Mouse (Mus musculus) embryonic facial prominence, embryonic 15.5 days (tissue): ENCODE results near the gene Flt3. TPM values are rescaled to one million over a fixed set of nuclear protein-coding genes. Genes with fewer than 3 reads are reported as not detected.

ENCODE experiments used
- ATAC-seq: fragments of 200-750 bp; cut with Nextera tagmentation; 2 replicates; pipeline ENCODE4 v1.8.0; 2017; ENCODE audit warnings: low read depth, moderate TSS enrichment; ENCODE audit not compliant: insufficient number of reproducible peaks, low FRiP score, low TSS enrichment
- H3K27ac ChIP-seq: fragments of 300-500 bp; sonication (generic); replicated peaks from 2 replicates; pipeline ENCODE4 v1.5.1; 2015; ENCODE audit warnings: mild to moderate bottlenecking, inconsistent platforms
- H3K27me3 ChIP-seq: fragments of 300-500 bp; sonication (generic); 2 replicates; pipeline ENCODE4 v1.6.1; 2015; ENCODE audit warnings: inconsistent platforms
- H3K36me3 ChIP-seq: fragments of 300-500 bp; sonication (generic); 2 replicates; pipeline ENCODE4 v1.6.1; 2015; ENCODE audit warnings: mild to moderate bottlenecking, inconsistent platforms
- H3K4me1 ChIP-seq: fragments of 300-500 bp; sonication (generic); 2 replicates; pipeline ENCODE4 v1.6.1; 2015; ENCODE audit warnings: inconsistent platforms
- H3K4me2 ChIP-seq: fragments of 300-500 bp; sonication (generic); replicated peaks from 2 replicates; pipeline ENCODE4 v1.6.1; 2015; ENCODE audit warnings: mild to moderate bottlenecking, inconsistent platforms
- H3K4me3 ChIP-seq: fragments of 300-500 bp; sonication (generic); replicated peaks from 2 replicates; pipeline ENCODE4 v1.5.1; 2015; ENCODE audit warnings: mild to moderate bottlenecking, inconsistent platforms
- H3K9ac ChIP-seq: fragments of 300-500 bp; sonication (generic); 2 replicates; pipeline ENCODE4 v1.6.1; 2015; ENCODE audit warnings: inconsistent platforms
- H3K9me3 ChIP-seq: fragments of 300-500 bp; sonication (generic); replicated peaks from 2 replicates; pipeline ENCODE4 v1.6.1; 2016; ENCODE audit warnings: inconsistent platforms
- WGBS: fragments of 180-500 bp; shearing (Covaris S2); methylation state at CpG from one replicate; pipeline ENCODE4 v1.1.7; 2015; 5-methylcytosine and 5-hydroxymethylcytosine counted together
- microRNA-seq: library from miRNA; unstranded; fragments of <30 nt; microRNA quantifications from one replicate; pipeline ENCODE4, GENCODE M21; 2016; ENCODE audit warnings: borderline number of aligned reads
- polyA plus RNA-seq: library from polyadenylated mRNA; unstranded; fragments of >200 nt; fragmentation: Nextera tagmentation; extraction: Ambion mirVana; gene quantifications from 2 replicates; pipeline ENCODE4 v1.2.1, GENCODE M21; 2015

Flt3 gene
- polyA plus RNA-seq, 1 experiment from 2014 or later, result 0.12 TPM

- peak overlapping the region; percentile 16 for H3K4me3 ChIP-seq
- H3K9ac ChIP-seq, result no peak overlapping the region
- under 1% methylated on average over 40 of the region's 41 CpGs for WGBS
- peaks cover 11% of the 10 kb centered on the region for H3K4me1 ChIP-seq
- ATAC-seq, result 0 out of 2 replicates have a peak, but pooled peaks have one; percentile 19
- peaks cover 96% of the 10 kb centered on the region for H3K27me3 ChIP-seq
- H3K36me3 ChIP-seq, result no peaks in the 10 kb centered on the region
- no peaks in the 10 kb centered on the region for H3K9me3 ChIP-seq
- no peak overlapping the region for H3K27ac ChIP-seq
- H3K4me2 ChIP-seq, result peak overlapping the region; percentile 27
Observed at GRCm38 (mm10) chr5:147299255-147300000, 100.9 kb downstream of the Flt3 start.

GRCm38 (mm10) chr5:147297249-147297648, 103.0 kb downstream of the Flt3 start:
- ATAC-seq, result no peak
- Histone ChIP-seq H3K27ac (no peak overlapping the region), H3K4me2 (no peak overlapping the region), H3K9ac (no peak overlapping the region), H3K36me3 (no peaks in the 10 kb centered on the region), H3K27me3 (peaks cover 96% of the 10 kb centered on the region), H3K4me3 (no peak overlapping the region), H3K4me1 (peaks cover 8% of the 10 kb centered on the region), H3K9me3 (no peaks in the 10 kb centered on the region)
- WGBS, result 53% methylated on average over 5 of the region's 5 CpGs

GRCm38 (mm10) chr5:147294121-147294520, 106.2 kb downstream of the Flt3 start:
- H3K4me2 ChIP-seq, result no peak overlapping the region
- H3K4me3 ChIP-seq, result no peak overlapping the region
- no peak overlapping the region for H3K9ac ChIP-seq
- no peak overlapping the region for H3K27ac ChIP-seq
- WGBS, result 9% methylated on average over 20 of the region's 20 CpGs
- peaks cover 81% of the 10 kb centered on the region for H3K27me3 ChIP-seq
- no peaks in the 10 kb centered on the region for H3K36me3 ChIP-seq
- H3K4me1 ChIP-seq, result no peaks in the 10 kb centered on the region
- no peaks in the 10 kb centered on the region for H3K9me3 ChIP-seq
- no peak for ATAC-seq

GRCm38 (mm10) chr5:147293127-147293910, 107.0 kb downstream of the Flt3 start:
- H3K27ac ChIP-seq, result no peak overlapping the region
- no peak overlapping the region for H3K4me3 ChIP-seq
- H3K27me3 ChIP-seq, result peaks cover 73% of the 10 kb centered on the region
- peak; percentile 69 for ATAC-seq
- no peak overlapping the region for H3K9ac ChIP-seq
- H3K36me3 ChIP-seq, result no peaks in the 10 kb centered on the region
- no peaks in the 10 kb centered on the region for H3K4me1 ChIP-seq
- H3K9me3 ChIP-seq, result no peaks in the 10 kb centered on the region
- no peak overlapping the region for H3K4me2 ChIP-seq
- WGBS, result 17% methylated on average over 18 of the region's 18 CpGs

GRCm38 (mm10) chr5:147292506-147293120, 107.7 kb downstream of the Flt3 start:
- H3K9me3 ChIP-seq, result no peaks in the 10 kb centered on the region
- H3K4me2 ChIP-seq, result no peak overlapping the region
- 41% methylated on average over 13 of the region's 13 CpGs for WGBS
- no peak overlapping the region for H3K4me3 ChIP-seq
- H3K36me3 ChIP-seq, result no peaks in the 10 kb centered on the region
- H3K9ac ChIP-seq, result no peak overlapping the region
- H3K4me1 ChIP-seq, result no peaks in the 10 kb centered on the region
- H3K27me3 ChIP-seq, result peaks cover 66% of the 10 kb centered on the region
- no peak for ATAC-seq
- no peak overlapping the region for H3K27ac ChIP-seq

- no peak overlapping the region for H3K27ac ChIP-seq
- WGBS, result 34% methylated on average over 16 of the region's 16 CpGs
- H3K27me3 ChIP-seq, result peaks cover 59% of the 10 kb centered on the region
- no peaks in the 10 kb centered on the region for H3K9me3 ChIP-seq
- ATAC-seq, result no peak
- H3K4me2 ChIP-seq, result no peak overlapping the region
- H3K4me1 ChIP-seq, result no peaks in the 10 kb centered on the region
- no peaks in the 10 kb centered on the region for H3K36me3 ChIP-seq
- H3K4me3 ChIP-seq, result no peak overlapping the region
- H3K9ac ChIP-seq, result no peak overlapping the region
Observed at GRCm38 (mm10) chr5:147291764-147292505, 108.4 kb downstream of the Flt3 start.

GRCm38 (mm10) chr5:147284365-147284764, 115.9 kb downstream of the Flt3 start:
- Histone ChIP-seq H3K27ac (no peak overlapping the region), H3K9ac (no peak overlapping the region), H3K4me1 (no peaks in the 10 kb centered on the region), H3K4me2 (no peak overlapping the region), H3K4me3 (no peak overlapping the region), H3K36me3 (no peaks in the 10 kb centered on the region), H3K27me3 (peaks cover 40% of the 10 kb centered on the region), H3K9me3 (no peaks in the 10 kb centered on the region)
- 73% methylated on average over 4 of the region's 4 CpGs for WGBS
- no peak for ATAC-seq

Small RNA genes lying within 50 kb of the gene (microRNA-seq; reads per million reads assigned to microRNA genes)
- not detected for gene Mir7k

Other genes starting within 250 kb of the Flt3 start
- not detected in 2 replicates for gene Gsx1, start 211.8 kb downstream of the Flt3 start, polyA plus RNA-seq
- not detected in 2 replicates for gene Pdx1, start 130.5 kb downstream of the Flt3 start, polyA plus RNA-seq
- gene Cdx2, start 93.2 kb downstream of the Flt3 start, polyA plus RNA-seq, result not detected in 2 replicates
- gene Urad, start 78.0 kb downstream of the Flt3 start, polyA plus RNA-seq, result not detected in 2 replicates
- 75.8 and 78.9 TPM in 2 replicates for gene Pan3, start 29.7 kb upstream of the Flt3 start, polyA plus RNA-seq